Mouse (Mus musculus): Measurements from ENCODE around the gene Zfp423.

GRCm38 (mm10) chr8:87734496-87734895, 224.9 kb downstream of the Zfp423 start:
- TF ChIP-seq CTCF (IDR thresholded peaks at IDR 0.05) (no peak), EP300 (IDR thresholded peaks at IDR 0.05) (no peak)

All from lung, postnatal 0 days (tissue).